16 mouse cellular contexts compared by ENCODE assay signal in the genomic region with DNA sequence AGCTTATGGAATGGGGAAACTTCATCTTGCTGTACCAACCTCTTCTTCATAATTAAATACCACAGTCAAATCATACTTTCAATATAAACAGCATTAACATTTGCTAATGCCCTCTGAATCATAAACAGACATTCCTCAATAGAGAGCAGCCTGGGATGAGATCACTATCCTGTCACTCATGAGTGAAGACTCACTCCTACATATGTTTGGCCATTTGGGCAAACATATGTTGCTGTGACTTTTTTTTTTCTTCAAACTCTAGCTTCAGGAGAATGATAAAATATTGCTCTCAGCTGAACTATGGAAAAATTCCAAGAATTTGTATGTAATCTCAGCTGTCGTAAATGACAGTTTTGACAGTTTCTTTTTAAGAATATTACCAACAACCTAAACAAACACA.
"Had no signal": no experiment of that assay in that cellular context is flagged by ENCODE, and none has a peak within 500 bp of the region (broad histone marks: within the 10 kb centered on the region; RNA-seq: fewer than 3 reads in every experiment).

No protein-coding gene starts in this region.

- H3K27ac ChIP-seq: kidney, embryonic 15.5 days; limb, embryonic 15.5 days; liver, embryonic 12.5 days; midbrain, embryonic 10.5 days; neural tube, embryonic 15.5 days; stomach, postnatal 0 days had no signal

- H3K9ac ChIP-seq: kidney, embryonic 15.5 days; limb, embryonic 15.5 days; liver, embryonic 12.5 days; lung, embryonic 14.5 days; neural tube, embryonic 15.5 days had no signal

- DNase-seq: kidney, postnatal 14 days; layer of hippocampus, postnatal 36 days; lung, embryonic 14.5 days; lung, postnatal 10 days; lung, postnatal 4 days; midbrain, embryonic 14.5 days; right cerebral cortex, adult 18-20 months; right cerebral cortex, postnatal 25 days; thymus, postnatal 4 days had no signal

- H3K4me3 ChIP-seq: kidney, embryonic 15.5 days; limb, embryonic 15.5 days; liver, embryonic 12.5 days; midbrain, embryonic 10.5 days; myocyte; neural tube, embryonic 15.5 days had no signal

- H3K4me2 ChIP-seq: kidney, embryonic 15.5 days; limb, embryonic 15.5 days; liver, embryonic 12.5 days; lung, embryonic 14.5 days; neural tube, embryonic 15.5 days had no signal

- ATAC-seq: liver, embryonic 12.5 days had no signal

- H3K27me3 ChIP-seq: kidney, embryonic 15.5 days; limb, embryonic 15.5 days; neural tube, embryonic 15.5 days had no signal

- H3K9me3 ChIP-seq: kidney, embryonic 15.5 days; limb, embryonic 15.5 days; liver, embryonic 12.5 days; midbrain, embryonic 10.5 days; neural tube, embryonic 15.5 days had no signal

- H3K36me3 ChIP-seq: liver, embryonic 12.5 days; midbrain, embryonic 10.5 days had no signal

- H3K4me1 ChIP-seq: kidney, embryonic 15.5 days; limb, embryonic 15.5 days; liver, embryonic 12.5 days; midbrain, embryonic 10.5 days; neural tube, embryonic 15.5 days had no signal
